Mouse (Mus musculus) heart, postnatal 0 days (tissue): ENCODE measurements around the gene Col9a3.
A peak's percentile ranks its signal among the peaks of the same experiment; 100 is the strongest.

Experiments
- CTCF ChIP-seq: IDR thresholded peaks from 2 replicates; pipeline ENCODE4 v1.5.1; 2016; ENCODE audit warnings: antibody characterized with exemption, control low read depth, low read depth
- EP300 ChIP-seq: IDR thresholded peaks from 2 replicates; pipeline ENCODE4 v1.6.1; 2016; ENCODE audit warnings: antibody characterized with exemption, low read depth

- TF ChIP-seq CTCF (peak; percentile 94), EP300 (no peak)
Measured at GRCm38 (mm10) chr2:180582481-180583153, 15.0 kb upstream of the Col9a3 start.
